Mouse (Mus musculus) C2C12 (cell line): Measurements from ENCODE around the gene Tubgcp5.

ENCODE experiments used
- CTCF ChIP-seq: IDR thresholded peaks from one replicate; pipeline ENCODE4 v1.5.1; 2011; ENCODE audit not compliant: control insufficient read depth, insufficient read depth, insufficient read length
- FOSL1 ChIP-seq: IDR thresholded peaks from one replicate; pipeline ENCODE4 v1.8.0; 2011; ENCODE audit warnings: mild to moderate bottlenecking, low read length; ENCODE audit not compliant: poor library complexity, insufficient read depth, severe bottlenecking
- MAX ChIP-seq: IDR thresholded peaks from one replicate; pipeline ENCODE4 v1.6.1; 2011; ENCODE audit warnings: mild to moderate bottlenecking, control low read depth
- MYOD1 ChIP-seq: IDR thresholded peaks from one replicate; pipeline ENCODE4 v1.6.1; 2011; ENCODE audit warnings: low read depth; ENCODE audit not compliant: control insufficient read depth, insufficient read length
- USF1 ChIP-seq: IDR thresholded peaks from one replicate; pipeline ENCODE4 v1.6.1; 2011; ENCODE audit warnings: low read depth, mild to moderate bottlenecking, control low read depth, moderate library complexity

GRCm38 (mm10) chr7:55744566-55745220, 49.3 kb upstream of the Tubgcp5 start:
- TF ChIP-seq MYOD1 (no peak), CTCF (no peak), FOSL1 (no peak), USF1 (no peak), MAX (no peak)
